Mouse (Mus musculus) adrenal gland, adult (tissue): ENCODE measurements at regions not wholly inside any gene's neighbourhood (a gene's known extent, or its start where the extent isn't known, plus 50 kb on each side); places are given as distances from the start of the nearest gene placed in this dataset.

ENCODE experiments used
- DNase-seq, 2 experiments: peaks; one replicate each; pipeline ENCODE4 v3.0.0; 2022 to 2023; ENCODE audit warnings: low spot score in 1 of 2; ENCODE audit not compliant: inconsistent age in 2 of 2

DNA sequence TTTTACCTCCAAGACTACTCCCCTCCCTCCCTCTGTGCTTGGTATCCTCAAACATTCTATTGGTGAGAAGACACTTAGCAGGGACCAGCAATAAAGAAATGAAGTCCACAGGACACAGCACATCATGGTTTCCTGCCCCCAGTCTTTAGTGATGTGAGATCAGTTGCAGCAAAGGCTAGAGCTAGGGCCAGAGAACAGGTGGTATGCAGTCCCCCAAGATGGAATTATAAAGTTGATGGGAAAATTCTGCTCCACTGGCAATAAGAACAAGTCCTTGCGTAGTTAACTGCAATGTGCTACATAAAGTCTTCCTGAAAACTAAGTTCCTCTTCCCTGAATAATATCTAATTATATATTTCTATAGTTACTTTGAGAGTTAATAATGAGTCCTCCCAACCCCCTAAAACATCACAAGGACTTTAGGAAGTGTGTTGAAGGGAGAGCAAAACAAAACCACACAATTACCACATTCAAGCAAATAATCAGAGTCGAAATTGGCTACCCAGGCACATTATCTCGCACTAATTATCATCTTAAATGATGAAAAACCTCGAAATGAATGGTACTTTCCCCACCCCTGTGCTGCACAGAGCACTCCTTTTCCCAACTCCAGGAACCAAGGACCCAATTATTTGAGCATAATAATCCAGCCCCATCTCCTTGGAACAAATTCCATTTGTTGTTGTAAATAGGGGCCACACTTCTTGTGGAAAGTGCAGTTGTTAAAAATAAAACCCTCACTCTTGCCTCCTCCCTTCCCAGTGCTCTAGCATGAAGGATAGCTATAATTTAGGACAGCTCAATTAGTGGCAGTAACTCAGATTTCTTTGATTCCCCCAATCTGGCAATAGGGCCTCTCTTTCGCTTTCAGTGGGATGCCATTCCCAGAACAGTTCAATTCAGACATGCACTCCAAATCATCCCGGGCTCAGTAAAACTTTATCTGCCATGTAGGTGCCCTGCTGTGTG, 2724.2 kb upstream of the Lrrc6 start:
- no peak for DNase-seq

DNA sequence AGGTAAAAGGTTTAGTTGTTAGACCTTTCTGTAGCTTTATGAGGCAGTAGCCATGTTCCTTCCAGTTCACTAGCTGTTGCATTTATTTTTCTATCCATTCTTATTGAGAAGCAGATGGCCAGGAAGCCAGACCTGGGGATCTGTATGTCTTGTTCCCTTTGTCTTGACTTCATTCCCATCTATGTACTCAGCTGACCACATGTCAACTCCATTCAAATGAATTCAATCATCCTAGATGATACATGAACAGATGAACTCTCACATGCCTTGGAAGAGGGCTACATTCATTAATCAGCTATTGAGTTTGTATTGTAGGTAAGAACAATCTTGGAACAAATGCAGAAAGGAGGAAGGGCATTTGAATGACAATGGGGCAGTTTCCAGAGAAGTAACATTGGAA, 2722.7 kb upstream of the Lrrc6 start:
- DNase-seq: no peak

DNA sequence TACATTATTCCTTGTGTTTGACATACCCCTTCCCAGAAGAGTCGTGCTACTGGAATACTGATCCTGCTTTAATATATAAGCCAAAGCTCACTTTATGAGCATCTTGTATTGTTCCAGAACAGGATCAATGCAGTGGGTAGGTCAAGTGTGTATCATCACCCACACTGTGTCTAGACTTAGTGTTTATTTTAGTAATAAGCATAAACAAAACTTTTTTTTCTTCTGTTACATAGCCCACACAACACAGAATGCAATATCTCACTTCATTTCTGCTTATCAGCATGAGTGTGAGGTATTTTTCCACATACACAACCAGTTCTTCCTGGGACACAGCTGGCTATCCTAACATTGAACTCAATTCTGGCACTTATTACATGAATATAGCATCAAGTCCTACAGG, 2721.7 kb upstream of the Lrrc6 start:
- DNase-seq: no peak
